Mouse (Mus musculus): ENCODE measurements around the gene Pcp4.
"Not testable (repeated sequence)": the region's sequence is repeated elsewhere in the genome, so short reads cannot be mapped to it uniquely, and the experiment has no call there.

Pcp4 gene

DNA sequence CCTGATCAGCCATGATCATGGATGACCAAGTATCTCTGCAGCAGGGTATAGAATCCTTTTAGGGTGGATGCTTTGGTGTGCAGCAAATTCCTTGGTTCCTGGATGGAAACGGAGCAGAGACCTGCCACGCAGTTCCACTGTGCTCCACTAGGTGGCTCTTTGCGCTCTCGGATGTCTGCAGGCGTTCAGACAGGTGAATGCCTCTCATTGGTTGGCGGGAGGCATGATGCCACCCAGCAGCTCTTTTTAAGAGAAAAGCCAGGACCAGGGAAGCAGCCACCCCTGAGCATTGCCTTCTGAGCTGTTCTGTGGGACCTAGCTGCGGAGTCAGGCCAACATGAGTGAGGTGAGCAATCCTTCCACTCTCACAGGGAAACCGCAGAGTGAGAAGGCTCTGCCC lies at the start of gene Pcp4:
TSS of gene Pcp4 (plus strand) at position 162 of the 400 bp plus-strand sequence.
- DNase-seq (ENCODE audit: low spot score) = peak; percentile 50

DNA sequence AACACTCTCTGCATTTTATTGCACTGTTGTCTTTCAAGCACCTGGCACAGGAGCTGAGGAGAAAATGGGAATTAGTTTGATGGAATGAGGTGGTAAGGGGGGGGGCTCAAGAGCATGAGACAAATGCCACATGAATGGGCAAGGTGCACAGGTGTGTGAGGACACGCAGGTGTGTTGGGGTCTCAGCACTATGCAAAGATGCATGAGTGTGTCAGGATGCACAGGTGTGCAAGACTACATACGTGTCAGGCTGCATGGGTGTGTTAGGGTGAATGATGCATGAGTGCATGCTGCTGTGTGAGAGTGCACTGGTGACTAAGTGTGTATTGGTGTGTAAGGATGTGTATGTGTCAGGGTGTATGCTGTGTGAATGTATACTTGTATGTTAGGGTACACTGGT lies 42.4 kb upstream of the Pcp4 start:
- DNase-seq (ENCODE audit: low spot score) = no peak

- DNase-seq (ENCODE audit: low spot score) = no peak
Measured at GRCm38 (mm10) chr16:96426671-96427070, 40.7 kb upstream of the Pcp4 start.

GRCm38 (mm10) chr16:96429046-96429445 lies 38.4 kb upstream of the Pcp4 start:
- DNase-seq (ENCODE audit: low spot score) = no peak

GRCm38 (mm10) chr16:96433266-96433665 lies 34.1 kb upstream of the Pcp4 start:
- DNase-seq (ENCODE audit: low spot score) = no peak

GRCm38 (mm10) chr16:96434024-96434785 lies 33.2 kb upstream of the Pcp4 start:
- no peak for DNase-seq (ENCODE audit: low spot score)

DNA sequence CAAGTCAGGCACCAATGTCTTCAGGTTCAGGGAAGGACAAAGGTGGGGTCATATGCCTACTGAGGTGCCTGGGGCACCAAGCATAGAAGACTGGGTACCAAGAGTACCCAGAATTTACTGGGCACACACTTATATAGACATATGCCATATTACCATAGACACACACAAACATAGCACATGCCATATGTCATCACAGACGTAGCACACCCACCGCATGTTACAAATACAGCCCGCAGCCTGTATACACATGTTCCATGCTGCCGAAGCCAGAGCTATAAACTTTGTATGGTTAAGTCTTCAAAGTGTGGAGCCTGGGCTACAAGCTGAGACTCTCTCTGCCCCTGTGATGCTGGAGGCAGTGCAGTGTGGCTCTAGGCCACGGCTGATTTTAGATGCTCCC lies 28.5 kb upstream of the Pcp4 start:
- DNase-seq (ENCODE audit: low spot score) = no peak

DNA sequence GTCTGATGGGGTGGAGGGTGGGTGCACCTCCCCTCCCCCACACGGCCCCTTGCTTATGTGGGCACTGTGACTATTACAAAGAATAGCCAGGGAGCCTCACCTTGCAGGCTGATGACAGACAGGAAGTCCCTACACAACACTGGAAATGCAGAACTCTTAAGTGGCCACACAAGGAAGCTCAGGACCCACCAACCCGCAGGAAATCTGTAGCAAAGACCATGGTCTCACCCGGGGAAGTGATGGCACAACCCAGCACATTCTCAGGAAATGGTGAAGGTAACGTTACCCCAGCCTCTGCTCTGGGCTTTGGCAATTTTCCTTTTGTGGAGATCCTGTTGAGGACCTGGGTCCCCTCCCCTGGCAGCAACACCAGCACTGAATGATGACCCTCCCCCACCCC lies 27.7 kb upstream of the Pcp4 start:
- no peak for DNase-seq (ENCODE audit: low spot score)

DNA sequence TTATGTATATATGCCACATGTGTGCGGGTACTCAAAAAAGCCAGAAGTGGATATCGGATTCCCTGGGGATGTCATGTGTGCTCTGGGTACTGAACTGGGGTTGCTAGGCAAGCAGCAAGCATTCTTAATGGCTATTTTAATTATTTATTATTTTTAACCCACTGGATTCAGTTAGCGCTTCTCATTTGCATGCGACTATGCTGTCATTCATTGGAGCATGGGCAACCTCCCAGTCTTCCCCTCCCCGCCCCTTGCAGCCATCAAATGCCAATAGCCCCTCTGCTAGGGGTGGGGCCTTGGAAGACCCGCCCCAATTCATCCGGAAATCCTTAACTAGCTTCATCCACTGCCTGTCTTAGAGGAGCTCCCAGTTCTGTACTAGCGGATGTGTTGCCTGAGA lies 26.5 kb upstream of the Pcp4 start:
- no peak for DNase-seq (ENCODE audit: low spot score)

DNA sequence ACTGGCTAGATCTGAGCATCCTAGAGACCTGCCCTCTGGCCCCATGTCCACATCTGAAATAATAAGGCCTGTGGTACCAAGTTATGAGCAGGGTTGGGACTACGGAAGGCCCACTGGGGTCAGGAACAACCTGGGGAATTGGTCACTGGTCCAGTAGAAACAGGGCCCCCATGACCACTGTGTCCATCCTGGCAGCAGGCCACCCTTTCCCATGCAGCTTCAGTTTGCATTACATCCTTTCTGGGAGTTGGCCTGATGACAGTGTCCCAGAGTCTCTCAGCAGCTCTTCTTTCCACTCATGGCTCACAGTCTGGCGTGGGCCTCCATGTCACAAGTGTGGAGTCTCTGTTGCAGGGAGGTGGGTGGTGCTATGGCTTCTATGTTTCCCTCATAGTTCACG lies 25.6 kb upstream of the Pcp4 start:
- no peak for DNase-seq (ENCODE audit: low spot score)

DNA sequence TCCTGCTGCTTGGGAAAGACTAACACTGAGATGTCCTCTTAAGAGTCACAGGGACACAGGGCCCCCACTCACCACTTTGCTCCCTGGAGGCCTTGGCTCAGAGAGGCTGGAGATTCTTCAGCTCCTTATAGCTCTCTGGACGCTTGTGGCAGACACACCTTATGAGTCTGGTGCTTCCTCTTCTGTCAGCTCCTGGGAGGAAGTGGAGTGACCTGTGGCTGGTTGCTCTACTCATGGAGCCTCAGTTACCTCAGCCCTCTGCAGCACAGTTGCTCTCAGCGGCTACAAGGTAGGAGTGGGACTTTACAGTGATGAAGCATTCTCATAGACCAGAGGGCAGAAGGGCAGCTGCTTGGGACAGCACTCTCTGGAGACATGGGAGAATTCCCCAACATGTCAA lies 23.9 kb upstream of the Pcp4 start, which contains the start of gene Itgb2l:
TSS of gene Itgb2l (minus strand) at position 152 of the 400 bp plus-strand sequence.
- no peak for DNase-seq (ENCODE audit: low spot score)

- not testable (repeated sequence) for DNase-seq (ENCODE audit: low spot score)
Measured at GRCm38 (mm10) chr16:96450871-96451270, 16.5 kb upstream of the Pcp4 start.

- no peak for DNase-seq (ENCODE audit: low spot score)
Measured at GRCm38 (mm10) chr16:96454086-96454485, 13.3 kb upstream of the Pcp4 start.

GRCm38 (mm10) chr16:96457612-96458011 lies 9.8 kb upstream of the Pcp4 start:
- no peak for DNase-seq (ENCODE audit: low spot score)

DNA sequence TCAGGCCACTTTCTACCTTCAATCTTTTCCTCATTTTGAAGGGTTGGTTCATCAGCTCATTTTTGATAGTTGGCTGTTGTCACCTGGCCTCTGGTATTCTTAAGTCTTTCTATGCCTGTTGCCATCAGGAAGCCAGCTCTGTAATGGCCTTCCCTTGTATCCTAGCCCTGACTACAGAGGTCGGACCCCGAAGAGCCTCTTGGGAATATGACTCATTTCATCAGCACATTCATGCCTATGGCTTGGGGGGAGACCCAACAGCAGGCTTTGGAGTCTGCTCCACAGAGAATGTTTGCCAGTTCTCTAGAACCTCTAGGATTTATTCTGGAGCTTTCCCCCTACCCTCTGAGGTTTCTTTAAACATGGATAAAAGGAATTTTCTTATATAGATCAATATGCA lies 8.1 kb upstream of the Pcp4 start:
- no peak for DNase-seq (ENCODE audit: low spot score)

- DNase-seq (ENCODE audit: low spot score) = no peak
Measured at GRCm38 (mm10) chr16:96460788-96461187, 6.6 kb upstream of the Pcp4 start.

DNA sequence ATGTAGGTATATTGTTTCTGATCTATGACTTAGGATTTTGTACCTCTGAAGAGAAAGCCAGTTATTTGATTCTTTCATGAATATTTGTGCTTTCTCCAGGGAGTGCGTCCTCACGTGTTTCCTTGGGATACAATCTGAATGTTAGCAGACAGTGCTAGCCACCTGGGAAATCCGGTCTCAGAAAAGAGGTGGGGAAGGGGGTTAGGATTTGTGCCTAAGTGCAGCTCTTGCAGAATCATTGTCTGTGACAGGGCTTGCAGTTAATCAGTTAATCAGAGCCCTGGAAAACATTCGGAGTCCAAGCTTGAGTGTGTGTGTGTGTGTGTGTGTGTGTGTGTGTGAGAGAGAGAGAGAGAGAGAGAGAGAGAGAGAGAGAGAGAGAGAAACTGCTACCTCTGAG lies 605 bp downstream of the Pcp4 start:
- no peak for DNase-seq (ENCODE audit: low spot score)

GRCm38 (mm10) chr16:96468698-96469097 lies 1.3 kb downstream of the Pcp4 start:
- no peak for DNase-seq (ENCODE audit: low spot score)

- DNase-seq (ENCODE audit: low spot score) = no peak
Measured at GRCm38 (mm10) chr16:96469640-96470039, 2.2 kb downstream of the Pcp4 start.

GRCm38 (mm10) chr16:96472361-96472760 lies 5.0 kb downstream of the Pcp4 start:
- DNase-seq (ENCODE audit: low spot score) = no peak

GRCm38 (mm10) chr16:96472816-96473215 lies 5.4 kb downstream of the Pcp4 start:
- no peak for DNase-seq (ENCODE audit: low spot score)

DNA sequence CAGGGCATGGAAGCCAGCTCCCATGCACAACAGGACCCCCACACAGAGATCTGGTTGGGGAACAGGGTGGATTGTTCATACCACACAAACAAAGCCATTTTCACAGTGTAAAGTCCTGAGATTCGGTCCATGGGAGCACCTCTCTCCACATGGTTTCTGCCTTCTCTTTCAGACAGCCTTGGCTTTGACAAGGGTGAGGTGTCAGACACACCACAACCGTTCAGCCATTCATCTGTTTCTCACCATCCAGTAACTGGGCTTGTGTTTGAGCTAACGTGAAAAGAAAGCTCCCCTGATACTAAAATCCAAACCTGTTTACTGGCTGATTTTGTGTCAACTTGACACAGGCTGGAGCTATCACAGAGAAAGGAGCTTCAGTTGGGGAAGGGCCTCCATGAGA lies 6.8 kb downstream of the Pcp4 start:
- no peak for DNase-seq (ENCODE audit: low spot score)

DNA sequence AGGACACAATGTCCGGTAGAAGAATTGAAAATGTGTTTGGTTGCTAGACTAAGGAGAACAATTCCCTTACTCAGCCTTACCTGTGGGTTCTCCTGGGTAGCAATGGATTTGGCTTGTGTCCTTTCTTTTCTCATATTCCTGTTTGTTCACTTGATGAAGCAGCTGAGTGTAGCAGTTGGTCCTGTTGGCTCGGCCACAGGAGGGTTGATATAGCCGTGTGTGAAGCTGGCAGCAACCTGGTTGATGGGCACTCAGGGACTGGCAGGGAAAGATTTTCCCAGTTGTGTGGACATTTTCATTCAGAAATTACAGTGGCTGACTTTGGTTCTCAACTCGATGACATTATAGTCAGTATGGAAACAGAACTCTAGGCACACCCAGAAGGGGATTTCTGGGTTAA lies 14.4 kb downstream of the Pcp4 start:
- no peak for DNase-seq (ENCODE audit: low spot score)

- DNase-seq (ENCODE audit: low spot score) = no peak
Measured at GRCm38 (mm10) chr16:96487007-96487684, 19.7 kb downstream of the Pcp4 start.
